Mouse (Mus musculus) left cerebral cortex, adult 18-20 months (tissue): ENCODE results near the gene Sh3bp1. TPM values are rescaled to one million over a fixed set of nuclear protein-coding genes. Genes with fewer than 3 reads are reported as not detected.

Source experiments
- DNase-seq, 2 experiments: peaks; one replicate each; pipeline ENCODE4 v3.0.0; 2021 to 2022; ENCODE audit warnings: low spot score in 2 of 2, mixed read lengths in 1 of 2
- long read RNA-seq, 2 experiments: library from polyadenylated mRNA; stranded (forward); transcript quantifications; one replicate each; pipeline ENCODE4 v2.0.0; 2021
- total RNA-seq, 2 experiments: library from RNA; stranded (reverse); gene quantifications; 2 replicates each; pipeline ENCODE4 v1.2.3; 2021

Gene Sh3bp1
- 10 to 100 TPM; 33.8 to 39.9 TPM for total RNA-seq
- long read RNA-seq, experiment 1, transcript Sh3bp1-201 (18 exons, 2,375 nt), result major isoform, 10 of 28 reads
- long read RNA-seq, experiment 1, partial matches to known transcripts, result 6 of 28 reads
- long read RNA-seq, experiment 1, other reads (novel, unspliced or antisense), result 10 of 28 reads
- long read RNA-seq, experiment 2, transcript Sh3bp1-201 (18 exons, 2,375 nt), result major isoform, 9 of 17 reads
- long read RNA-seq, experiment 2, partial matches to known transcripts, result 1 of 17 reads
- long read RNA-seq, experiment 2, other reads (novel, unspliced or antisense), result 7 of 17 reads

DNA sequence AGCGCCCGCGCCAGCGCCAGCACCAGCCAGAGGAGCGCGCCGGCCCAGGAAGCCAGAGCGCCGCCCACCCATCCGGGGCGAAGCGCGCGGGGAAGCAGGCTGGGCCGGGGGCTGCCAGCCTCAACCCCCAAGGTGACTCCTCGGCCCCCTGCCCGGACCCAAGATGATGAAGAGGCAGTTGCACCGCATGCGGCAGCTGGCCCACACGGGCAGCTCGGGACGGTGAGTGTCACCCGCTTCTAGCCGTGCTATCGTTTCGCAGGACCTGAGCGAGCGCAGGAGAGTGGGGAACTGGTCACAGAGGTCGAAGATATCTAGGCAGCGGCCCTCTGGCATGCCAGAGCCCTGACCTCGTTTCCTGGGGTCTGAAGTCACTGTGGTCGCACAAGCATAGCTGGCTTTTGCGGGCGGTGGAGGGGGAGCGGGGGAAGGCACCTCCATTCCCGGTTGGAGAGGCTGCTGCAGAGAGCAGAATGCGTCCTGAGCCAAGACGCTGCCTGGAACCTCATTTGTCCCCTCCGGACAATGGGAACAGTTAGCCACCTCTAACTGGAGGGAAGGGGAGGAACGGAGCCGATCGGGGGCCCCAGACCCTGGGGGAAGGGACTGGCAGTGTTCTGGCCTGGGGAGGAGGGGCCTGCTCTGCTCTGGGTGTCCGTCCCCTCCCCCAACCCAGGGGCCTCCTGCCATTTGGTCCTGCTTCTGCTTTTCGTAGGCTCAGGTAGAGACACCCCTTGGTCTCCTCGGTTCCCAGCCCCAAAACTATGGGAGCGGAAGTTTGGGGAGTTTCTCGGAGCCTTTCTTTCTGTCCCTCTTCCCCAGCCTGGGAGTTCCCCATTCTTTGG is at the start of gene Sh3bp1:
Sh3bp1 (plus strand) TSS at position 29 of the 845 bp plus-strand sequence.
- DNase-seq, result peak; percentile 57 to 72

DNA sequence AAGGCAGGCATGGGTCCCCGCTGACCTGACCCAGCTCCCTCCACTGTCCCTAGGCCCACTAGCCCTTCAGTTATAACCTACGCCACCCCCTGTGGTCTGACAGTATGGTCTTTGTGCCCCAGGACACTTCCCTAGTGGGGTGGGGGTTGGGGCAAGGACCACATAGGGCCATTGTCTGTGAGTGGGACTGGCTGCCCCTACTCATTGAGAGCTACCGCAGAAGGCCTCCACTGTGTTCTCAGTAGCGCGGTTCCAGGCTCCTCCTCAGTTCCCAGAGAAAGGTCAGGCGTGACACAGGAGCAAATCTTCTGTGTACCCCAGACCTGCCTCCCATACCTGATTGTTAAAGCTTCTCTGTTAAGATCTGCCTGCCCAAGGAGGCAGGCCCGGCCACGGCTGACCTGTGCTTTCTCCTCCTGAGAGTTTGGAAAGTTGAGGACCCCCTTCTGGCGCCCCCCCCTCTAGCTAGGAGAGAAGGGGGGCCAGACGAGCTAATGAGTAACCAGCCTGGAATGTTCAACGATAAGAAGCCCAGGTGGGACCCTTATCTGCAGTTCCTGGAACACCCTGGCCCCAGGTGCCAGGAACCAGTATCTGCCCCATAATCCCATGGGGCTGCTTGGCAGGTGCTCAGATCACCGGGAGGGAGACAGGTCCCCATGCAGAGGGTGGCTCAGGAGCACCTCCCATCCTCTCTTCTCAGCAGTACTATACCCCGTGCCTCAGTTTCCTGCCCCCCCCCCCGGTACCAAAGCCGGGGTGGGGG is 49.3 kb upstream of the Sh3bp1 start:
- DNase-seq, result peak in 1 of 2 experiments; percentile 30

DNA sequence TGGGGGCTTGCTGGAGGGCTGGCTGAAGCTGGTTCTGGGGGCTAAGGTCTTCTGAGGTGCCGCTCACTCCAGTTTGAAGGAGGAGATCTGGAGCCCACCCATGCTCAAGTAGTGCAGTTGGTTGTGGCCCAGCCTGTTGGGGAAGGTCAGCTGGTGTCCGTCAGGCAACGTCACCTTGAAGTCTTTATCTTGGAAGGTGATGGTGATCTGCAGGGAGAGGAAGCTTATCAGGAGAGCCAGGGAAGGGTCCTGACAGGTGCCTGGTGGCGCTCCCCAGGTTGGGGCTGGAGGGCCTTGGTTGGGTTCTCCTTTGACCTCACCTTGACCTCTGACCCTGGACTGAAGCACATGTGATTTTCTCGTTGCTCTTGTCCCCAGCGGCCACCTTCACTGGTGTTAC is 48.6 kb upstream of the Sh3bp1 start:
- DNase-seq, result no peak

DNA sequence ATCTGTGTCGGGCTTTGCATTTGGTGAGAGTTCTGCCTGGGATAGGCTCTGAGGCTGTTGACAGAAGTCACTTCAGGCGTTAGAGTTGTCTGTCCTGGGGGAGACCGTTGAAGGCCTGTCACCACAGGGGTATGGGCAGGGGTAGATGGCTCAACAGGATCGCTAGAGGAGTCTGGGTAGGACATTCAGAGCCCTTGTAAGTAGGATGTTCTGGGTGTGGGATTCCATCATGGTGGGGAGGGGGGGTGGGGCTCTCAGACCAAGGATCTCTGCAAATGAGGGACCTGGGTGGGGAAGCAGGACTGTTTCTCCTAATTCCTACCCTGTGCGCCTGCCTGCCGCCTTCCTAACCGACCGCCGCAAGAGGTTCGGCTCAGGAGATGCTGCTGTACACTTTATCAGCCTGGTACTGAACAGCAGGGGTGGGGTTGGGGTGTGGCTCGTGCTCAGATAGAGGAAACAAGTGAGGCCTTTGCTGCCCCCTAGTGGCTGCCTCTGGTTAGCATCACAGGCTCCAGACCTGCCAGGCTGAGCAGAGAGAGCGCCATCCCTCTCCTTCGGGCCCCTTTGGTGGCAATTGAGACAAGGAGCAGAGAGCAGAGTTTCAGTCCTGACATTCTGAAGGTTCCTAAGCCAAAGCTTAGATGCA is 47.9 kb upstream of the Sh3bp1 start:
- DNase-seq, result peak; percentile 92 to 95

DNA sequence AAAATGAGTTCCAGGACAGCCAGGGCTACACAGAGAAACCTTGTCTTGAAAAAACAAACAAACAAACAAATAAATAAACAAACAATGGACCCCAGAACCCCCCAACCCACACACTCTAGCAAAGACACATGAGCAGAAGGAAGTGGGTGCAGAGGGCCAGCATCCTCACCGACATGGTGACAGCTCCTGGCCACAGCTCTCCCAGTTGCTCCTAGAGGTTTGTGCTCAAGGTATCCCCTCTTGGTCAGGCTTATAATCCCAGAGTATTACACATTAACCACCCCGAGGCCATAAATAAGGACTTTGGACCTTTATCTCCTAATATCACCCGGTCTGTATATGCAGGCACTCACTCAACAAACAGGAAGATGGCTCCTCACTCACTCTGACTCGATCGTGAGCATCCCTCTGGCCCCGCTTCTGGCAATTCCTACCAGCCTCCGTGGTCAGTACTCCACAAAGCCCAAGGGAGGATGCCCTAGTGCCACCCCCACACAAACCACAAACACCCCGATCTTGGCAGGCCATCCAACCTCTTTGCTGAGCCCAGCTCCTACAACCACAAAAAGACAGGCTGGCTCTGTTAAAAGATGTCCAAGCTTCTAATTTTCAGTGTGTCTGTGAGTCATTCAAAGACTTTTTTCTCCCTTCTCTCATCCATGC is 44.1 kb upstream of the Sh3bp1 start, which contains the start of gene Lgals2:
Lgals2 (minus strand) TSS at position 227 of the 663 bp plus-strand sequence.
- DNase-seq, result no peak

DNA sequence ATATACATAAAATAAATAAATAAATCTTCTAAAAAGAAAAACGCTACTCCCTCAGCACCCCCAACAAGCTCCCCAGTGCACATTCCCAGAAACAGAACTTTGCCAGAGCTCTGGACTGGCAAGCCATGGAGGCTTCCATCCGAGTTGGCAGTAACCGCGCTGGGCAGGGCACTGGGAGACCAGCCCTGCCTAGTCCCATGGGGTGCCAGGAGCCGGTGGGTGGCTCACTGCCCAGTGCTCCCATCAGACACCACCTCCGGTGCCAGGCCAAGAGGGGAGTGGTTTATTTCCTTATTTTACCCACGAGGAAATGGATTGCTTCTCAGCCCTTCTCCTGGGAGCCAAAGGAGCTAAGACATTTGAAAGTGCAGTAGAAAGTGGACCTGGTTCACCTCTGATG is 42.6 kb upstream of the Sh3bp1 start:
- DNase-seq, result peak; percentile 34 to 38

DNA sequence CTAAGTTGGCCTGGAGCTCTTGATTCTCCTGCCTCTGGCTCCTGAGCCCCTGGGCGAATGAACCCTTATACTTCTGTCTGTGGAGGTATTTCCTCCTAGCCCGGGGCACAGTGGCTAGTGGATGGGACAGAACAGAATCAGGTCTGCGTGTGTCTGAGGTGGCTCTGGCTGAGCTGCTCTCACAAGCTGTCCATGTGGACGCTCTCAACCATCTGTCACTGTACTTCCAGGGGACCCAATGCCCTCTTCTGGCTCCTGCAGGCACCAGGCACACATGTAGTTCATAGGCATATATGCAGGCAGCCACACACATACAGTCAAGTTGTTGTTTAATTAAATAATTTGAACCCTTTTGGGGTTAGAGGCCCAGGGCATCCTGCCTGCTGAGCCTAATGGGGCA is 40.3 kb upstream of the Sh3bp1 start:
- DNase-seq, result no peak

DNA sequence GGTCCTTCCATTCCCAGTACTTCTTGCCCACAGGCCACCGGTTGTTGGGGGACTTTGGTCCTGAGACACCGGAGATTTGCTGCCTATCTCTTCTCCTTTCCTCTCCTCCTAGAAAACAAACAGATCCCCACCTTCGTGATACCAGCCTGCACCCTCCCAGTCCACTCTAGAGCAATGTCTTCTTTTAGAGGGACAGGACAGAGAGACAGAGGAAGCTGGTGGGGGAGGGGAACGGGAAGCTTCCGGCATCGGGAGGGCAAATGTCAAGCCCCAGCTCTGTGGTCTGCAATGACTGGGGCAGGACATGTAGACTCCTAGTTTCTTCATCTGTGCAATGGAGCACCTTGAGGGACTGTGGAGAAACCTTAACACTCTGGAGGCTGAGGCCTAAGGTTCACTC is 39.9 kb upstream of the Sh3bp1 start:
- DNase-seq, result no peak

DNA sequence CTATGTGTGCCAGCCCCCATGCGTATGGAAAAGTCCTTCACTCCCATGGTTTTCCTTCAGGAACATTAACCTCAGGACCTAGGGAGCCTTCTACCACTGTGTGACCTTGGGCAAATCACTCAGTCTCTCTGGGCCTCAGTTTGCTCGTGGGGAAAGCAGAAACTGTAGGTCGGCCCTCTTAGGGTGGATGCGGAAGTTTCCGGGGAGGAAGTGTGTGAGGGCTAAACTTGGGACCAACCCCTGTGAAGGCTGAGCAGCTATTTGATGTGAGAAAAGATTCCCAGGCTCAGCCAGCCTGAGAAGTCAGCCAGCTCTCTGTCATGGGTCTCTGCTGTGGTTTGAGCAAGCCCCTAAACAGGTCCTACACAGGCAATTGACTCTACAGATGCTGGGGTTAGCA is 37.3 kb upstream of the Sh3bp1 start:
- no peak for DNase-seq

DNA sequence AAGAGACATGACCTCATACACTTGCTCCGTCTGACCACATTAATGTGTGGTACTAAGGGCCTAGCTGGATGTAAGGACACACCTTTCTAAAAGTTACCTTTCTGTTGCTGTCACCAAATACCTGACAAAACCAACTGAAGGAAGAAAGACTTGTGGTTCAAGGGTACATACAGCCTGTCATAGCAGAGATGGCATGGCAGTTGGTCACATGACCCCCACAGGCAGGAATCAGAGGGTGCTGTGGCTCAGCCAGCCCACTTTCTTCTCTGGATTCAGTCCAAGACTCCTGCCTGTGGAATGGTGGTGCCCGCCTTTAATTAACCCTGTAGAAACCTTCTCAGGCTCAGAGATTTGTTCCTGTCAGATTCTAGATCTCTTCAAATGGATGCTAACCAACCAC is 36.4 kb upstream of the Sh3bp1 start:
- DNase-seq, result no peak

DNA sequence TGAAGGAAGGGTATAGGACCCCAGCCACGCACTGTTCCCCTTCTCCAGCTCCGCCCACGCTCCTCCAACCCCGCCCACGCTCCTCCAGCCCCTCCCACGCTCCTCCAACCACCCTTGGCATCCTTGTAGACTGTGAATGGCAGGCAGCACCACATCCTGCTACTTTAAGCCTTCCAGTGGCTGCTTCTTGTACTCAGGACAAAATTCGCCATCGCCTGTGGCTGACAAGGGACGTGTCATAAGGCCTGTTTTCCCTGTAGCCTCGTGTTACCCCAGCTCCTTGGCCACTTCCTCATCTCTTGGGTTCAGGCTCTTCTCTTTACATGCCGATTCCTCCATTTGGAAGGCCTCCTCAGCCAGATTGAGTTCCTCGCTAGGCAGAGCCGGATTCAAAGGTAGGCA is 35.7 kb upstream of the Sh3bp1 start:
- no peak for DNase-seq

DNA sequence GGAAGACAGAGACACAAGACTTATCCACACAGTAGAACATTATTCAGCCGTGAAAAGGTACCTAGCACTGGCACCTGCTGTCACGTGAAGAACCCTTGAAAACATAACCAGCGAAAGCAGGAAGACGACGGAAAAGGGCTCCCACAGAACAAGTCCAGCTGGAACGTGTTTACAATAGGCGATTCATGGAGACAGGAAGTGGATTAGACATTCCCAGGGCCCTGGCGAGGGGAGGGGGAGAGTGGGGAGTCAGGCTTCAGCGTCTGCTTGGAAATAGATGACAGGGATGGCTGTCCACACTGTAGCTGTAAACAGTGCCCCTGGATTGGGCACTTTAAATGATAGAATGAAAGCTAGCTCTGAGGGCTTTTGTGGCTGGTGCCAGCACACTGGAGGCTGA is 31.2 kb upstream of the Sh3bp1 start:
- no peak for DNase-seq

DNA sequence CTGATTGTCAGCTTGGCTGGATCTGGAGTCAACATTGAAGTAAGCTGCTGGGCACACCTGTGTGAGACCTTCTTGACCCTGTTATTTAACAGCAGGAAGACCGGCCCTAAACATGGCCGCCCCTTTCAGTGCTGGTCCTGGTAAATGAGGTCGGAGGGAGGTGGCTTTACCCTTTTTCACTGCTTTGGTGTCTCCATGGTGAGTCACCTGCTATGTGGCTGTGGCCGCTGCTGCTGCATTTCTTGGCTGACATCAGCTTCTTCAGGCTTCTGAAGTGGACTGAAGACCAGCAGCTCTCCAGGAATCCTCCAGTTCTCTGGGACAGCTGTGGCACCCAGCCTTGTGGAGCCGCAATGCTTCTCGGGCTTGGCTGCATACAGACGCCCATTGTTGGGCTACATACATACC is 30.7 kb upstream of the Sh3bp1 start:
- DNase-seq, result no peak

DNA sequence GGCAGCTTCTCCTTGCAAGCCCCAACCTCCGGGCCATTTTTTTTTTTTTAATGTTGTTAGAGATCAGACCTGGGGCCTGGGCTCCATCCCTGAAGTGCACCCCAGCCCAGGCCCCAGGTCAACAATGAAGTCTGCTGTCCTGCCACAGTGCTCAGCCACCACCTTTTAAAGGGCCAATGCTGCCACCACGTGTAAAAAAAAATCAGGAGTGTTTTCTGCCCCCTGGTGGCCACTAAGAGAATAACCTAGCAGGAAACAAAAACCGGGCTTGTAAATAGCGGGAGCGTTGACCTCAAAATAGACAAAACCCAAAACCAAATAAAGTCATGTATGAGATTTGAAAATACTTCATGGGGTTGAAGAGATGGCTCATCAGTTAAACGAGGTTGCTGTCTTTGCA is 29.8 kb upstream of the Sh3bp1 start:
- peak; percentile 32 to 43 for DNase-seq

DNA sequence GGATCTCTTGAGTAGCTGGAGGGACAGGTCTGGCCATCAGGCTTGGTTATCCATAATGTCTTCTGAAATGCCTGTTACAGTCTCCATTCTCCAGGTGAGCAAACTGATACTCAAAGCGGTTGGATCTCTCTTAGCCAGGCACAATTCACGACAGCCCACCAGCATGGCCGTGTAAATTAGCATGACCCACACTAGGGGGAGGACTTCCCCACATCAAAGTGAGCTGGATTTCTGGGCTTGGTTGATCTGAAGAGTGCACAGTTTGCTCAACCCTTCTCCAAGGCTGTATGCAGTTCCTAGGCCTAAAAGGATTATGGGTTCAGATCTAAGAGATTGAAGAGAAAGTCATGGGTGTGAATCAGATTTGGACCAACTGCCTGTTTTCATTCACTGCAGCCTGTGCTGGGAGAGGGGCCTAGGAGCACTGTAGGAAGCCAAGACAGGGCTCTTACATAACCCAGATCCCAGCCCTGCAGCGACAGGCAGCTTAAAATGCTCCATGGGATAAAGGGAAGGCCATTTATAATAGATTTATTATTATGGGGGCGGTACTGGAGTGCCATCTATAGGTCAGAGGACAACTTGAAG is 27.5 kb upstream of the Sh3bp1 start:
- DNase-seq, result no peak

DNA sequence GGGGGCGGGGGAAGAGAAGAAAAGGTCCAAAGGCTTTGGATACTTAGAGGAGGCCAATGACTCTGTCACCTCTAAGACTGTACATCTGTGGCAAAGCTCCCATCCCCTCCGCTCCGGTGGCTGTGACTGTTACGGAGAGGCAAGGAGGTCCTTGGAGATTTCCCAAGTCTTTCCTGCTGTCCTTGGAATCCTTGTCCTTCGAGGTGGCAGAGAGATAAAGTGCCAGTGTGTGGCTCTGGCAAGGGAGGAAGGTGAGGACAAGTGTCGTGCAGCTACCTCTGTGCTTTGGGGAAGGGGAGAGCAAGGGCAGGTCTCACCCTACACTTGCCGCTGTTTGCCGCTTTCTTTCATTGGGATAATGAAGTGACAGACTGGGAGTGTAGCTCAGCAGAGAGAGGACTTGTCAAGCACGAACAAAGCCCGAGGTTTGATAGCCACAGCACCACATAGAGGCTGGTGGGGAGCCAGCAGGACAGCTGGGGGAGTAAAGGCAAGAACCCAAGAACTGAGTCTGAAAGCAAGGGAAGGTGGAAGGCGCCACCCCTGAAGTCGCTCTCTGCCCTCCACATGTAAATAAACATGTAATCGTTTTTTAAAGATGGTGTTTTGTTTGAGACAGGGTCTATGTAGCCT is 25.6 kb upstream of the Sh3bp1 start:
- no peak for DNase-seq

DNA sequence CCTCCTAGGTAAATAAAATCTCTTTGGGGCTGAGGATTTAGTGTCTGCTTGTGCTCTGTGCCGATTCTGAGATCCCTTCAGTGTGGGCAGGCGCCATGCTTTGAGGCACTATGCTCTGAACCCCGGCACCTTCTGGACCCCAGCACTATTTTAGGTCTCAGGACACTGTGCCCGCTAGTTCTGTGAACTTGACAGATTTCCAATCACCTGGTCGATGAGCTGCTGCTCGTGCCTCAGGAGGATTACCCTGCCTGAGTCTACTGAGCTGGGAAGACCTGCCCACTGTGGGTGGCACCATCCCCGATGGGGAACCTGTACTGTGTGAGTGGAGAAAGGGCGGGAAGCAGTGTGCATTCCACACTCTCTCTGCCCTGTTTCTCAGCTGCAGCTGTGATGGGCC is 24.6 kb upstream of the Sh3bp1 start:
- DNase-seq, result no peak

DNA sequence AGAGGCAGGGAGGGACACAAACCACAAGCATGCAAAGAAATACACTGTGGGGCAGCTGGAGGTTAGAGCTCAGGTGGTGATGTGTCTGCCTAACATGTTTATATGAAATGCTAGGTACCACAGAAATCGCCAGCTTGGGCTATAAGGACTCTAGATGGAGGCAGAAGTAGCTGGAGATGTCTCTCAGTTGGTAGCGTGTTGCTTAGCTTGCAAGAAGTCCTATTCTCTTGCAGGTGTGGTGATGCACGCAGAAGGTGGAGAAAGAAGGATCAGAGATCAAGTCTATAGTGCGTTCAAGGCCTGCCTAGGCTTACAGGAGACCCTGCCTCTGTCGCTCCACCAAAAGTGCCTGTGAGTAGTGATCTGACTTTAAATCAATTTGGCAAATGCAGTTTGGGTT is 24.0 kb upstream of the Sh3bp1 start:
- no peak for DNase-seq

DNA sequence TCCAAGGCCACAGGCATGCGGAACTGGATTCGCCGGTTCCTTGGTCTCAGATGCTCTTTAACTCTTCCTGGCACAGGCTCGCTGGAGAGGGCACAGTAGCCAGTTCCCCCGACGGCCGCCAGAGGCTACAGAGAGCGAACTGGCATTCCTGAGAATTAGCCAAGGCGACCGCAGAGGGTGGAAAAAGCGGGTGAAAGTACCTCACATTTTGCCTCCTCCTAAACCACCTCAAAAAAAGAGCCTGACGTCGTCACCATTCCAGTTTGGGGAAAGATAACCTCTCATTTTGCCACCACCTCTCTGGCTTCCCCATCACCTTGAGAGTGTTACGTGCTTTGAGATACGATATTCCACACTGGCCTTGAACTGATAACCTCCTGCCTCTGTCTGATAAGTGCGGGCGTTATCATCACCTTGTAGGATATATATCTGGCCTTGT is 23.3 kb upstream of the Sh3bp1 start:
- DNase-seq, result peak; percentile 71 to 82
